Mouse (Mus musculus) 416B (cell line): ENCODE data around the gene Vps4b.
"Not testable (repeated sequence)": the region's sequence is repeated elsewhere in the genome, so short reads cannot be mapped to it uniquely, and the experiment has no call there.

Source experiments
- DNase-seq: peaks from one replicate; pipeline ENCODE4 v3.0.0; 2011; ENCODE audit warnings: low read depth

Gene Vps4b

DNA sequence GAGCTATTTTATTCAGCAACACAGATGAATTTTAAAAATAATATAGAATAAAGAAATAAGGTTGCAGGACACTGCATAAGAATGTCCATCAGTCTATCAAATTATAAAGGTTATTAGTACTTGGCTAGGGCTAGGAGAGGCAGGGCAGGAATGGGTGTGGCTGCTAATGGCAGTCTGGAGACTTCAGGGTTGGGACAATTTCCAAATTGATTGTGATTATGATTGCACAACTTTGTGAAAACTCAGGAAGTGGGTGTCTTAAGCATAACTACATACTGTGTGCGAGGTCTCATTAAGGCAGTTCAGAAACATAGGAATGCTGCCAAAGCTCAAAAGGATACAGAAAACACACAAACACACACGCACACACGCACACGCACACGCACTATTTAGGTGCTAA is 44.5 kb downstream of the Vps4b start:
- DNase-seq, result peak; percentile 36

GRCm38 (mm10) chr1:106750656-106751055 is 45.9 kb downstream of the Vps4b start:
- DNase-seq, result no peak

DNA sequence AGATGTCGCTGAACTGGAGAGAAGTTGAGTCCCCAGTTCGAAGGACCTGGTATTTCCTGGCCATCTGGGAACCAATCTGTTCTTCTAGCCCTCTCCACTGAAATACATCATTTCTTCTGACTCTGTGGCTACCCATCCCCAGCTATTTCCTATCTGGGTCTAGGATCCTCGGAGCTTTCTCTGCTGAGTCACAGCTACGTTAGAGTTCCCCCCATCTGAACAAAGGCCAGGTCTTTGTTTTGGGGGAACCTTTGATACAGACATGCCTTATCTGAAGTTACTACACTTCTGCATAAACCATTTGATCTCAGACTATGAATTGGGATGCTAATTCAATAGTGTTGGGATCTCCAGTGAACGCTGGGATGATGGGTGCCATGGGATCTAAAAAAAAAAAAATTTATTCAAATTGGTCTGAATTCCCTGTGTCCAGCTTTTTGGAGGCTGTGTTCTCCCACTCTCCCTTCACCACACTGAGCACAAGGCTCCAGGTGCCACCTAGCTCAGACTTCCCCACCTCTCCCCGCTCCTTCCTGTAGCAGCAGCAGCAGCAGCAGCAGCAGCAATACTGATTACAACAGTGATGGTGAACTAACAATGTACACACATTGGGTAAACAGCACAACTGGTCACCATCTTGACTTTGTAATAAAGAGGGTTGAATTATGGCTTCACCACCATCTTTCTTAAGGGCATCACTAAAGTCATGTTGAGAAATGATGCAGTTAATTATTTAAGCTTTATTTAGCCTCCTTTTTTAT is 47.8 kb downstream of the Vps4b start:
- no peak for DNase-seq

DNA sequence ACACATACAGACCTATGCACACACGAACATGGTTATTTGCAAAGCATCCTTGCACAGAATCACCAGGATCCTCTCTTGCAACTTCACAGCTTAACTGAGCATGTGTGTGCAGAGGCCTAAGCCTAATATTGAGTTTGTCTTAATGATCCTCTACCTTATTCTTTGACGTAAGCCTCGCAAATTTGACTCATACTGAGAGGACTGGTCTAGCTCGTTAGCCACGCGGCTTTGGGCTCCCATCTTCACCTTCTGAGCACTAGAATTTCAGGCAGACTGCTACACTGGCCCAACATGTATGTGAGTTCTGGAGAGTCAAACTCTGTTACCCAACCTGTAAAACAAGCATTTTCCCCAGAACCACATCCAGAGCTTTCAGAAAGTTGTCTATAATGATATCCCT is 53.5 kb downstream of the Vps4b start:
- no peak for DNase-seq

DNA sequence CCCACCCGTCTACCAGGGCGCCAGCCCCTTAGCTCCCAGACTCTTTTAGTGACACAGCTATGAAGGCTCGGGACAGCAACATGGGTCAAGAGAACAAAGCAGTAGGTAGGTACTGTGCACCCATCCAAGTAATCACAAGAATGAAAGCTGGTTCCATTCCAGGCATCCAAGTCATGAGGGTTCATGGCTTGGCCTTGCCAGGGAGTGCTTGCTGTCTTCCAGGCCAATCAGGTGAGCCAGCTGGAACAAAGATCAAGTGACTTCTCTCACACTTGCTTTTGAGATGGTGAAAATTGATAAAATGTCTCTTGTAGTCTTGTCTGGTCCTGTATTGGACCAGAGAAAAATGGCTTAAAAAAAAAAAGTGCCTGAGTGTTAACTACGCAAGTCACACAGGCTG is 55.8 kb downstream of the Vps4b start:
- DNase-seq, result no peak

DNA sequence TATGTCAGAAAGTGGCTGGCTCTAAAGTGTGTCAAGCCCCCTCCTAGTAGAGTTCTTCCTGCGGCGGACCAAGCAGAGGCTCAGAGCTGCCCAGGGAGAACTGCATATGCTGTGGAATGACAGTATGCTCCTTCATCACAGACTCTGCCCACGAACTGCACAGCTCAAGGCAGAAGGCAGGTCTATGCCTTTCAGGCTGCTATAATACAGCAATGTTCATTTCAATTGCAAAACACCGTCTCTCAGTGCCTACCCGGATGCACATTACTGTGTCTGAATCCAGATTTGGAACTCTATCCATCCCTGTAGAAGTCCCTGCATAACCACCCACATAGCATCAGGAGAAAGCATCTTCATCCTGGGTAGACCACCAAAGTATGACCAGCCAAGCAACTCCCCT is 56.7 kb downstream of the Vps4b start:
- no peak for DNase-seq

- DNase-seq, result peak; percentile 47
Measured at GRCm38 (mm10) chr1:106738092-106738491, 58.4 kb downstream of the Vps4b start.

DNA sequence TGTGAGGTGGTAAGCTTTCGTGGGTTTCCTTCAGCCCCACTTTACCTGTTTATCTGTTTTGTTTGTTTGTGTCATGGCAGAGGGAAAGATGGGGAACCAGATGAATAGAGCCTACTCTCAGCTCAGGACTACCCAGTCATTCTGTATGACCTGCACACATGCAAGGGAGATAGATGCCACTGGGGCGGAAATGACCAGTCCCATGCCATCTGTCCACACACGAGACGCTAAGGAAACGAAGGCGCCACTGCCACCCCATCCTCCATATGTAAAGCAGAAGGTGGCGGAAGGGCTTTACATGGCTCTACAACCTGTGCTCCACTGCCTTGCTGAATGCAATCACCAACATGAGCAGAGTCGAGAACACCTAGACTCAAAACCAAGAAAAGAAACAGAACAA is 60.3 kb downstream of the Vps4b start:
- no peak for DNase-seq

GRCm38 (mm10) chr1:106735586-106735985 is 60.9 kb downstream of the Vps4b start:
- DNase-seq, result peak; percentile 65

DNA sequence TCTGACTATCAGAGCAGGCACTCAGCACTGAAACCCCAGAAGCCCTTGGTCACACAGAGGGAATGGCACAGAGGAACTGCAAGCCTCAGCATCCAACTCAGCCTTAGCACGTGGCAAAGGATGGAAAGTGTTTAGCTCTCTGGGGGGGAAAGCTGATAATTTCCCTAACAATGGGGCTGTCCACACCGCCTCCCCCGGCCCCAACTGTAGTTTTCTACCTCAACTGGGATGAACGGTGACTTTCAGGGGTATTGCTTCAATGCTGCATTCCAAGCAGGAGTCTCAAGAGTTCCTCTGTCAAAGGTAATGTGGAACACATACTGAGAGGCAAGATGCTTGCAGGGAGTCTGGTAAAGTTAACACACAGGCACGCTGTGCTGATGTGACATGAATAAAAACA is 74.5 kb downstream of the Vps4b start:
- no peak for DNase-seq

DNA sequence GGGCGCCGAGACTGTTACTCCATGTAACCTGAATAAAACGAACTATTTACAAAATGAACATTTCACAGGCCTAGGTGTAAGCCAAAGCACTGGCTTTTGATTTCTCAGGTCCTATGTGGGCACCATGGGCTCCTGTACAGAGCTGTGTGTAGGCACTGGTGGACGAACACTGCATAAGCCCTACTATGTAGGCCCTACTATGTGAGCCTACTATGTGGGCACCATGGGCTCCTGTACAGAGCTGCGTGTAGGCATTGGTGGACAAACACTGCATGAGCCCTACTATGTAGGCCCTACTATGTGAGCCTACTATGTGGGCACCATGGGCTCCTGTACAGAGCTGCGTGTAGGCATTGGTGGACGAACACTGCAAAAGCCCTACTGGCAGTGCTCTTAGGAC is 78.8 kb downstream of the Vps4b start:
- not testable (repeated sequence) for DNase-seq

DNA sequence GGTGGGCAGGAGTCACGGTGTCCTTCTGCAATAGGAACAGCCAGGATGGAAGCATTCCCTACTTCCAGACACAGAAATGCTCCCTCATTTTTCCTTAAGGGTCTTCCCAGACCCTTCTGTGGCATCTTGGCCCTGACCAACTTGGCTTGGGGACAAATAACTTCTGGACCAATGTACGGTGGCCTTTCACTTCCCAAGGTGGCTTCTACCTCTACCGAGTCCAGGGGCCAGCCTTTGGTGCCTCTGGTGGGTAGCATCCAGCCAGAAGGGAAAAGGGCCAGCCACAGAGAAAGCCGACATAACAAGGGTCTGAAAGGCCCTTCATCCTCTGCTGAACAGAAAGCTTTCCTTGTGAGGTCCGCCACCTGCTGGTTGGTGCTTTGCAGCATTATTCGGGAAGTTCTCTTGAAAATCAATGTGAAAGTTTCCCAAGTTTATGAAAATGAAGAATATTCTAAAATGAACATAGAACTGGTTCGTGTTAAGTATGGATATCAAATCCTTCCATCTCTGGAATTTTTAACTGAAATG is 79.4 kb downstream of the Vps4b start:
- peak; percentile 79 for DNase-seq

- no peak for DNase-seq
Measured at GRCm38 (mm10) chr1:106716141-106716540, 80.4 kb downstream of the Vps4b start.

DNA sequence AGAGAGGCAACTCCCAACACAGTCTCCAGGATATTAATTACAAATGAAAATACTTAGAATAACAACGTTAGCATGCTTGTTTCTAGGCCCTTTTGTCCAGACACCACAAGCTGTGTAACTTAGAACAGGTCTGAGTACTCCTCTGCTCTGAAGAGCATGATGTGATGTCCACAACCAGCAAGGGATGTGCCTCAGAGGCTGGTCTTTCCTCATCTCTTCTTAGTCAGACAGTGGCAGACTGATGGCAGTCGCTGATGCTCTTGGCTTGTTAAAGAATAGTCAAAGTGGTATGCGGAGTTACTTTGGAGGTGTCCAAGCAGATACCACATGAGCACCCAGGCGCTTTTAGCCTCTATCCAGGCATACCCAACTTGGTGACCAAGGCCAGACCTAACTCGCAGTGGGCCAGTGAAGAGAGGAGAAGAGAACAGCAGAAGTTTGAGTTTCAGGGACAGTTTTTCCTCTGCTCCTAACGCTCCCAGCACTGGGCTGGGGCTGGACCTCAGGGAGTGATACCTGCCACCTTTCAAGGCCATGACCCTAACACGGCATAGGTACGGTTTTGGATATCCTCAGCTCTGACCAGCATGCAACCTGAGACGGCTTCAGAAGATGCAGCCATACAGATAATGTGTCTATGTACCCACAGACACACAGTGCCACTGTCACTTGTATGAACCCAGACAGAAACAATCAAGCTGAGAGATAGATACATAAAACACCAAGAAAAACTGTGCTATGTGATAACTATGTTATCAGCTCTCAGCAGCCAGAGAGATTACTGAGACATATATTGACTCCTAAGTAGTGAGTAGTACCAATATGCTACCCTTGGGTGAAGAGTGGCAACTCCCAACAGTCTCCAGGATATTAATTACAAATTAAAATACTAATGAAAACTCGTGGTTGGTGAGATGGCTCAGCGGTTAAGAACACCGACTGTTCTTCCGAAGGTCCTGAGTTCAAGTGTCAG is 81.1 kb downstream of the Vps4b start:
- DNase-seq, result peak; percentile 64

DNA sequence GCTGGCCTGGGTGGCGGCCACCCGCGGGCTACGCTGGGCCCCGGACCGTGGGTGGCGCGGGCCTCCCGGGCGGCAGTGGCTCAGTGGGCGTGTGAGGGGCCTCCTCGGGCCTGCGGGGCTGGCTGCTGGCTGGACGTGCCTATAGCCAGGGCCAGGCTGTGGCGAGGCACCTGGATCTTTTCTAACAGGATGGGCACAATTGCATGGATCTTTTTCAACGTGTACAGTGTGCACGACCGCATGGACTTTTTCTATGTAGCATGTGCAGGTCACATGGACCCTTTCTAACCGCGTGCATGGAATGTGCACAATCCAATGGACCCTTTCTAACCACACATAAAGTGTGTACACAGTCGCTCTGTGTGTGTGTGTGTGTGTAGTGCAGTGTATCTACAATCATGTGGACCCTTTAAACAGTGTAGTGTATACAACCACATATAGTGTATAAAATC is 82.0 kb downstream of the Vps4b start:
- DNase-seq, result peak; percentile 60
